Mouse (Mus musculus) kidney, postnatal 14 days (tissue): ENCODE measurements at regions not wholly inside any gene's neighbourhood (a gene's known extent, or its start where the extent isn't known, plus 50 kb on each side); places are given as distances from the start of the nearest gene placed in this dataset.
A peak's percentile ranks its signal among the peaks of the same experiment; 100 is the strongest.

ENCODE experiments used
- DNase-seq: peaks from one replicate; pipeline ENCODE4 v3.0.0; 2022; ENCODE audit warnings: mixed read lengths

GRCm38 (mm10) chr6:55627228-55627627, 53.8 kb downstream of the Neurod6 start:
- DNase-seq: no peak

GRCm38 (mm10) chr6:55620366-55620765, 60.7 kb downstream of the Neurod6 start:
- DNase-seq: no peak

GRCm38 (mm10) chr6:55617922-55618481, 63.1 kb downstream of the Neurod6 start:
- peak; percentile 36 for DNase-seq

- DNase-seq: no peak
These were observed 70.7 kb downstream of the Neurod6 start for GRCm38 (mm10) chr6:55610395-55610794.

- DNase-seq: no peak
These were observed 71.1 kb downstream of the Neurod6 start for GRCm38 (mm10) chr6:55609976-55610375.

GRCm38 (mm10) chr6:55609053-55609452, 72.0 kb downstream of the Neurod6 start:
- DNase-seq: no peak

GRCm38 (mm10) chr6:55597088-55597487, 84.0 kb downstream of the Neurod6 start:
- DNase-seq: no peak

GRCm38 (mm10) chr6:55592126-55592525, 88.9 kb downstream of the Neurod6 start:
- no peak for DNase-seq

GRCm38 (mm10) chr6:55581106-55581505, 100.0 kb downstream of the Neurod6 start:
- no peak for DNase-seq

- DNase-seq: no peak
These were observed 101.0 kb downstream of the Neurod6 start for GRCm38 (mm10) chr6:55580036-55580435.

- DNase-seq: no peak
These were observed 101.5 kb downstream of the Neurod6 start for GRCm38 (mm10) chr6:55579611-55580010.

GRCm38 (mm10) chr6:55579105-55579504, 102.0 kb downstream of the Neurod6 start:
- no peak for DNase-seq

GRCm38 (mm10) chr6:55578051-55578450, 103.0 kb downstream of the Neurod6 start:
- DNase-seq: no peak

GRCm38 (mm10) chr6:55567521-55567920, 113.5 kb downstream of the Neurod6 start:
- no peak for DNase-seq

GRCm38 (mm10) chr6:55565260-55566209, 113.8 kb downstream of the Adcyap1r1 start:
- DNase-seq: no peak

GRCm38 (mm10) chr6:55560606-55561005, 108.8 kb downstream of the Adcyap1r1 start:
- DNase-seq: no peak

- DNase-seq: no peak
These were observed 108.0 kb downstream of the Adcyap1r1 start for GRCm38 (mm10) chr6:55559797-55560196.
